Mouse (Mus musculus) forebrain, embryonic 16.5 days (tissue): Measurements from ENCODE around the gene Aars2. TPM values are rescaled to one million over a fixed set of nuclear protein-coding genes. Genes with fewer than 3 reads are reported as not detected.
A peak's percentile ranks its signal among the peaks of the same experiment; 100 is the strongest.

Source experiments
- ATAC-seq: fragments of 200-750 bp; cut with Nextera tagmentation; 2 replicates; pipeline ENCODE4 v1.8.0; 2017; ENCODE audit warnings: mild to moderate bottlenecking, moderate library complexity
- H3K27ac ChIP-seq: fragments of 300-500 bp; sonication (generic); 2 replicates; pipeline ENCODE4 v1.5.1; 2014; ENCODE audit warnings: low read length, control low read depth
- H3K27me3 ChIP-seq: fragments of 300-500 bp; sonication (generic); replicated peaks from 2 replicates; pipeline ENCODE4 v1.6.1; 2014; ENCODE audit warnings: low read length; ENCODE audit not compliant: control insufficient read depth, insufficient read depth
- H3K36me3 ChIP-seq: fragments of 300-500 bp; sonication (generic); 2 replicates; pipeline ENCODE4 v1.6.1; 2014; ENCODE audit not compliant: control insufficient read depth, insufficient read depth
- H3K4me1 ChIP-seq: fragments of 300-500 bp; sonication (generic); replicated peaks from 2 replicates; pipeline ENCODE4 v1.6.1; 2014; ENCODE audit warnings: low read length; ENCODE audit not compliant: control insufficient read depth, insufficient read depth
- H3K4me2 ChIP-seq: fragments of 300-500 bp; sonication (generic); 2 replicates; pipeline ENCODE4 v1.6.1; 2014; ENCODE audit warnings: mild to moderate bottlenecking, low read length, control low read depth
- H3K4me3 ChIP-seq: fragments of 300-500 bp; sonication (generic); replicated peaks from 2 replicates; pipeline ENCODE4 v1.5.1; 2014; ENCODE audit warnings: mild to moderate bottlenecking, low read length, control low read depth
- H3K9ac ChIP-seq: fragments of 300-500 bp; sonication (generic); replicated peaks from 2 replicates; pipeline ENCODE4 v1.6.1; 2014; ENCODE audit warnings: low read depth, low read length, control low read depth
- H3K9me3 ChIP-seq: fragments of 300-500 bp; sonication (generic); 2 replicates; pipeline ENCODE4 v1.6.1; 2016; ENCODE audit warnings: low read length; ENCODE audit not compliant: control insufficient read depth
- WGBS: fragments of 180-500 bp; shearing (Covaris S2); extraction: QIAGEN DNeasy Blood & Tissue Kit; methylation state at CpG from one replicate; pipeline ENCODE4 v1.1.7; 2014; 5-methylcytosine and 5-hydroxymethylcytosine counted together
- polyA plus RNA-seq: library from polyadenylated mRNA; unstranded; fragments of >200 nt; fragmentation: Nextera tagmentation; extraction: Ambion mirVana; gene quantifications from 2 replicates; pipeline ENCODE4 v1.2.1, GENCODE M21; 2015

Gene Aars2
- polyA plus RNA-seq = 17.6 and 19.1 TPM in 2 replicates

DNA sequence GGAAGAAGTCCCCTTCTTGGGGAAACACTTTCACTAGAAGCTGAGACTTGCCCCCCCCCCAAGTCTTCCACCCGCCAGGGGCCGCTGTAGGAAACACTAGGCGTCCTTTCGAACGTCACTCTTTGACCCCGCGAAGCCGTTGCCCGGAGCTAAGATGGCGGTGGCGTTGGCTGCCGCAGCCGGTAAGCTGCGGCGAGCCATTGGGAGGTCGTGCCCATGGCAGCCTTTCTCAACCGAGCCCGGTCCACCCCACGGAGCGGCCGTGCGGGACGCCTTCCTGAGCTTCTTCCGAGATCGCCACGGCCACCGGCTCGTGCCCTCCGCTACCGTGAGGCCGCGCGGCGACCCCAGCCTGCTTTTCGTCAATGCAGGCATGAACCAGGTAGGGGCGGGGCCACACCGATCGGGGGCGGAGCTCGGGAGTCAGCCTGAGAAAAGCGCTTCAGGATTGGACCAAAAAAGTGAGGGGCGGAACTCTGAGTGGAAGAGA is at the start of gene Aars2:
Aars2 (plus strand) TSS at position 142 of the 490 bp plus-strand sequence.
- Histone ChIP-seq H3K4me2 (peak within 1 kb of the TSS; percentile 22), H3K4me3 (peak within 1 kb of the TSS; percentile 71), H3K36me3 (no peaks in the 10 kb centered on the region), H3K27me3 (no peaks in the 10 kb centered on the region), H3K4me1 (peaks cover 4% of the 10 kb centered on the region), H3K27ac (peak within 1 kb of the TSS; percentile 88), H3K9me3 (no peaks in the 10 kb centered on the region), H3K9ac (peak within 1 kb of the TSS; percentile 81)
- peak; percentile 96 for ATAC-seq
- WGBS = under 1% methylated on average over 42 of the region's 42 CpGs

DNA sequence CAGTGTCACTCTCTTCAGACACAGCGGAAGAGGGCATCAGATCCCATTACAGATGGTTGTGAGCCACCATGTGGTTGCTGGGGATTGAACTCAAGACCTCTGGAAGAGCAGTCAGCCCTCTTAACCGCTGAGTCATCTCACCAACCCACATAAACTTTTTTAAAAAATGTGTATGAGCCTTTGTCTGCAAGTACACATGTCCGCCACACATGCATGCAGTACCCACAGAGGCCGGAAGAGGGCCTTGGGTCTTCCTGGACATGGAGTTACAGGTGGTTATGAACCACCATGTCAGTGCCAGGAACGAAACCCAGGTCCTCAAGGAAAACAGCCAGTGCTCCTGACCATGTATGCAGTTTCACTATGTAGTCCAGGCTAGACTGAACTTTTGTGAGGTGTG is 49.2 kb upstream of the Aars2 start:
- no peaks in the 10 kb centered on the region for H3K36me3 ChIP-seq
- H3K4me3 ChIP-seq = no peak overlapping the region
- H3K4me1 ChIP-seq = peaks cover 13% of the 10 kb centered on the region
- no peaks in the 10 kb centered on the region for H3K27me3 ChIP-seq
- H3K9ac ChIP-seq = no peak overlapping the region
- H3K4me2 ChIP-seq = no peak overlapping the region
- 92% methylated on average over 5 of the region's 5 CpGs for WGBS
- no peaks in the 10 kb centered on the region for H3K9me3 ChIP-seq
- no peak for ATAC-seq
- no peak overlapping the region for H3K27ac ChIP-seq

DNA sequence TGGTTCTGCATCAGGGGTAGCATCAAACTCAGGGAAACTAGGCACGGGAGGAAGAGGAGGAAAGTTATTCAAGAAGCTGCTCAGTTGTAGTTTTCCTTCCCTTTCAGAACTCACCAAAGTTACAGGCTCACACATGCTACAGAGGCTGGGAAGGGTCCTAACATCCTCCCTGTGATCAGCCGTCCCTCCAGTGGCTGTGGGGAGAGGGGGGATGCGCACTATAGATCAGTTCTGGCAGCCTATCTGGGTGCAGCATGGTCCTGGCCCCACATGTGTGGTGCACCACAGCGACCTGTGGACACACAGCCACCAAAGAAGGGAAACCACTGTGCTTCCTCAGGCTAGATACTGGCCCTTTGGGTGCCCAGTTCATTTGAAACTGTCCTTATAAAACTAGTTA is 48.1 kb upstream of the Aars2 start:
- H3K36me3 ChIP-seq = no peaks in the 10 kb centered on the region
- no peak for ATAC-seq
- no peaks in the 10 kb centered on the region for H3K9me3 ChIP-seq
- WGBS = 85% methylated on average over 4 of the region's 4 CpGs
- H3K4me1 ChIP-seq = peaks cover 13% of the 10 kb centered on the region
- no peak overlapping the region for H3K9ac ChIP-seq
- H3K27ac ChIP-seq = no peak overlapping the region
- no peaks in the 10 kb centered on the region for H3K27me3 ChIP-seq
- H3K4me3 ChIP-seq = no peak overlapping the region
- H3K4me2 ChIP-seq = no peak overlapping the region

- Histone ChIP-seq H3K9me3 (no peaks in the 10 kb centered on the region), H3K36me3 (no peaks in the 10 kb centered on the region), H3K4me2 (no peak overlapping the region), H3K27me3 (no peaks in the 10 kb centered on the region), H3K27ac (no peak overlapping the region), H3K4me3 (no peak overlapping the region), H3K9ac (no peak overlapping the region), H3K4me1 (peaks cover 13% of the 10 kb centered on the region)
- ATAC-seq = no peak
- WGBS = 92% methylated on average over 8 of the region's 8 CpGs
These were observed 47.6 kb upstream of the Aars2 start for GRCm38 (mm10) chr17:45459062-45459461.

DNA sequence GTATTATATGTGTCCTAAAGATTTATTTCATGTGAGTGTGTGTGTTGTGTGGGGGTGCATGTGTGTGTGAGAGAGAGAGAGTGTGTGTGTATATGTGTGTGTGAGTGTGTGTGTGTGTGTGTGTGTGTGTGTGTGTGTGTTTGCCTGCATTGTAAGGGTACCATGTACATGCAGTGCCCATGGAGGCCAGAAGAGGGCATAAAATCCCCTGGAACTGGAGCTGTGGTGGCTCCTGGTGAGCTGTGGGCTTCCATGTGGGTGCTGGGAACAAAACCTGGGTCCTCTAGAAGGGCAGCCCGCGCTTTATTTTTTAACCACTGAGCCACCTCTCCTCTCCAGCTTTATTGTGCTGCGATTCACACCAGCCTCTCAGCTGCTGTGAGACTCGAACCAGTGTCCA is 44.1 kb upstream of the Aars2 start:
- Histone ChIP-seq H3K4me2 (no peak overlapping the region), H3K36me3 (no peaks in the 10 kb centered on the region), H3K27me3 (no peaks in the 10 kb centered on the region), H3K9me3 (peaks cover 2% of the 10 kb centered on the region; the same call in 1 of the 2 replicates), H3K4me3 (no peak overlapping the region), H3K9ac (no peak overlapping the region), H3K4me1 (no peaks in the 10 kb centered on the region), H3K27ac (no peak overlapping the region)
- WGBS = 89% methylated on average over 4 of the region's 4 CpGs
- ATAC-seq = no peak

DNA sequence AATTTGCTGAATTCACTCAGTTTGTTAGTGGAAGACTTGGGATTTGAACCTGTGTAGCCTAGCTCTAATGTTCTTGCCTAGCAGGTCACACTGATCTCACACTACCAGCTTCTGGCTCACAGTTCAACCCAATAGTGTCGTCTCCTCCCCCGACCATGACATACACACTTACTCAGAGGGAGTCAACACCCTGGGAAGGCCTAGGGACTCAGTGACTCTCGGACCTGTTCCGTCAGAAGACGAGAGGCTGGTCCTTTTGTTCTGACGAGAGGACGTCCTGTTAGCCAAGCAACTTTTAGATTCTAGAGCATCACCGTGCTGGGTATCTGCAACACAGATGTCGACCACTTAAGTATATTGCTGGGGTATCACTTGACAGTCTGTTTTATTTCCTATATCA is 42.4 kb upstream of the Aars2 start:
- 88% methylated on average over 9 of the region's 9 CpGs for WGBS
- no peak overlapping the region for H3K4me3 ChIP-seq
- no peak overlapping the region for H3K9ac ChIP-seq
- peaks cover 2% of the 10 kb centered on the region; the same call in 1 of the 2 replicates for H3K9me3 ChIP-seq
- no peak overlapping the region for H3K4me2 ChIP-seq
- H3K27ac ChIP-seq = no peak overlapping the region
- no peaks in the 10 kb centered on the region for H3K36me3 ChIP-seq
- no peak for ATAC-seq
- H3K4me1 ChIP-seq = no peaks in the 10 kb centered on the region
- H3K27me3 ChIP-seq = no peaks in the 10 kb centered on the region

DNA sequence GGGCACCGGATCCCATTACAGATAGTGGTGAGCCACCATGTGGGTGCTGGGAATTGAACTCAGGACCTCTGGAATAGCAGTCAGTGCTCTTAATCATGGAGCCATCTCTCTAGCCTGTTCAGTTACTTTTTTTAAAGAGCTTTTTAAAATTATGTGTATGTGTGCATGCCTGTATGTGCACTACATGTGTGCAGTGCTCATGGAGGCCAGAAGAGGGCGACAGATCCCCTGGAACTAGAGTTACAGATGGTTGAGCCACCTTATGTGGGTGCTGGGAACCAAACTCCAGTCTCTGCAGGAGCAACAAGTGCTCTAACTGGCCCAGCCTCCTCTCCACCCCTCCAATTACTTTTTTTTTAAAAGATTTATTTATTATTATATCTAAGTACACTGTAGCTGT is 39.9 kb upstream of the Aars2 start:
- WGBS = 66% methylated on average over 2 of the region's 2 CpGs
- ATAC-seq = no peak
- Histone ChIP-seq H3K9ac (no peak overlapping the region), H3K9me3 (peaks cover 2% of the 10 kb centered on the region; the same call in 1 of the 2 replicates), H3K4me1 (no peaks in the 10 kb centered on the region), H3K27ac (no peak overlapping the region), H3K4me3 (no peak overlapping the region), H3K27me3 (no peaks in the 10 kb centered on the region), H3K36me3 (no peaks in the 10 kb centered on the region), H3K4me2 (no peak overlapping the region)

- ATAC-seq = no peak
- Histone ChIP-seq H3K4me1 (no peaks in the 10 kb centered on the region), H3K27ac (no peak overlapping the region), H3K4me2 (no peak overlapping the region), H3K9me3 (peaks cover 2% of the 10 kb centered on the region; the same call in 1 of the 2 replicates), H3K27me3 (no peaks in the 10 kb centered on the region), H3K9ac (no peak overlapping the region), H3K36me3 (no peaks in the 10 kb centered on the region), H3K4me3 (no peak overlapping the region)
- WGBS = 81% methylated on average over 5 of the region's 5 CpGs
These were observed 38.3 kb upstream of the Aars2 start for GRCm38 (mm10) chr17:45468302-45468701.

DNA sequence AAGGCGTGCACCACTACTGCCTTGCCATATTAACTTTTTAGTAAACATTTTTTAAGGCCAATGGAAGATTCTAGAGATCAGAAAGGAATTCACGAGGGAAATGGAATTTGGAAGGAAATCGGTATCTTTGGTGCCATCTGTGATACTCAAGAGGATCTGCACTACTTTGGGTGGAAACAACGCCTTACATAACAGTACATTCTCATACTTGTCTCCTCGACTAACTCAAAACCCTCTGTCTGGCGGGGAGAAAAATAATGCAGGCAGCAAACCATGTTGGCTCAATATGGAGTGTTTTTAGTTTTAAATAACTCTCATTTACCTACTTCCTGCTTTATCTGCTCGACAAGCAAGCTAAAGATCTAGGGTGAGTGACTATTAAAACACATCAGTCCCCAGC is 35.9 kb upstream of the Aars2 start:
- Histone ChIP-seq H3K36me3 (no peaks in the 10 kb centered on the region), H3K4me3 (no peak overlapping the region), H3K4me2 (no peak overlapping the region), H3K27me3 (no peaks in the 10 kb centered on the region), H3K9me3 (peaks cover 2% of the 10 kb centered on the region; the same call in 1 of the 2 replicates), H3K9ac (no peak overlapping the region), H3K27ac (no peak overlapping the region), H3K4me1 (peaks cover 10% of the 10 kb centered on the region)
- ATAC-seq = no peak
- 92% methylated on average over 7 of the region's 7 CpGs for WGBS

- H3K9ac ChIP-seq = no peak overlapping the region
- ATAC-seq = no peak
- peaks cover 12% of the 10 kb centered on the region for H3K4me1 ChIP-seq
- H3K9me3 ChIP-seq = no peaks in the 10 kb centered on the region
- no peak overlapping the region for H3K4me3 ChIP-seq
- H3K27me3 ChIP-seq = no peaks in the 10 kb centered on the region
- H3K4me2 ChIP-seq = no peak overlapping the region
- 80% methylated on average over 6 of the region's 6 CpGs for WGBS
- no peak overlapping the region for H3K27ac ChIP-seq
- H3K36me3 ChIP-seq = no peaks in the 10 kb centered on the region
These were observed 33.0 kb upstream of the Aars2 start for GRCm38 (mm10) chr17:45473667-45474066.
